Mouse (Mus musculus): ENCODE data around the gene Kif26b. TPM values are rescaled to one million over a fixed set of nuclear protein-coding genes. Genes with fewer than 3 reads are reported as not detected.

Gene Kif26b
- polyA plus RNA-seq, 1 experiment from 2014 or later: 5.1 TPM

DNA sequence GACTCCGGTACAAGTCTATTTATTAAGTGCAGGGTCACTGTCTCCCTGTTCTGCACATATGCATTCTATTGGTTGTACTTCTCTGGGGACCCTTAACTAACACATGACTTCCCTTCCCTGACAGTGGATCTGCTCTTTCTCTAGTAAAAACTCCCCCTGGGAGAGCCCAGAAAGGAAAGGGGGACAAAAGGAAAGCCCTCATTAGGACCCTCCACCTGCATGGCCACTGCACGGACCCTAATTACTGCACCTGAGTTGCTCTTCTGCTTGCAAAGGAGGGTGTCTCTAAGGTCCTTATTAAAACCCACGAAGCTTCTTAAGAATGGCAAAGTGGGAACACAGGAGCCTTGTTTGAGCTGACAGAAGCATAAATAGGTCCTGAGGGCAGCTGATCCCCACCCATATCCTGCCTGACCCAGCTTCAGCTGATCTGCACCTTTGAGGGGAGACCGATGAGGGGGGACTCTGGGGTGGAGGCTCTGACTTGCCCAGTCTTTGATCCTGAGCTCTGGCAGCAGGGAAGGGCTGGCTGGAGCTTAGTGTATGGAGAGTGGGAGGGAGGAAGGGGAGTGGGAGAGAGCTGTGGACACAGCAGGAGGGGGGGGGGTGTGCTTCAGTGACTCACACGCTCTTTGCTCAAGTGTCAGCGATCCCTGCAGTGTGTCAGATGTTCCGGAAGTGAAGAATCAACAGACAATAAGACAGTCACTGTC is 413.5 kb downstream of the Kif26b start:
- Histone ChIP-seq H3K9me3 (replicated peaks; ENCODE audit: control insufficient read depth, low read length) (no peaks in the 10 kb centered on the region), H3K4me3 (ENCODE audit: low read length) (no peak overlapping the region), H3K27ac (ENCODE audit: low read length) (no peak overlapping the region), H3K27me3 (ENCODE audit: control insufficient read depth, insufficient read depth, low read length) (no peaks in the 10 kb centered on the region), H3K9ac (ENCODE audit: low read length) (0 out of 2 replicates have a peak overlapping the region, but pooled peaks have one; percentile 19), H3K4me1 (ENCODE audit: control insufficient read depth, insufficient read depth, low read length) (peaks cover 5% of the 10 kb centered on the region), H3K36me3 (ENCODE audit: control insufficient read depth, insufficient read depth) (no peaks in the 10 kb centered on the region), H3K4me2 (ENCODE audit: low read depth, low read length) (no peak overlapping the region)
- WGBS: 48% methylated on average over 7 of the region's 7 CpGs
- no peak for ATAC-seq (replicated peaks; ENCODE audit: extremely low read depth, insufficient read depth, low FRiP score)

DNA sequence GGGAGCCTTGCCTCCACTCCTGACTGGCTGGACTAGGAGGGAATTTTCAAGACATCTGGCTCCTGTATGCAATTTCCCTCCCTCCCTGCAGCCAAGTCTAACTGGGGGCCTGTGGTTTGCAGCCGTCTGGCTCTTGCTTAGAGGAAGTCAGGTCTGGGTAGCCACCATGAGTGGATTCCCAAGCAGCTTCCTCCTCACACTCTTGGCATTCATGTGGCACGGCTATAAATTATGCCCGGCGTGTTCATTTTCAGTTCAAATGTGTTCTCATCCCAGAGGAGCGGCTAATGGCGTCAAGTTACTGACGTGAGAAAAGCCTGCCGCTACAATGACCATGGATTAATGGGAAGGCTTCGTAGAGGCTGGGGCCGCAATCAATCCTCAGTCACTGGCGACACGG is 424.0 kb downstream of the Kif26b start:
- Histone ChIP-seq H3K36me3 (ENCODE audit: control insufficient read depth, insufficient read depth) (no peaks in the 10 kb centered on the region), H3K9me3 (replicated peaks; ENCODE audit: control insufficient read depth, low read length) (peaks cover 7% of the 10 kb centered on the region; the same call in 1 of the 2 replicates), H3K27ac (ENCODE audit: low read length) (no peak overlapping the region), H3K27me3 (ENCODE audit: control insufficient read depth, insufficient read depth, low read length) (no peaks in the 10 kb centered on the region), H3K9ac (ENCODE audit: low read length) (no peak overlapping the region), H3K4me2 (ENCODE audit: low read depth, low read length) (no peak overlapping the region), H3K4me3 (ENCODE audit: low read length) (no peak overlapping the region), H3K4me1 (ENCODE audit: control insufficient read depth, insufficient read depth, low read length) (no peaks in the 10 kb centered on the region)
- no peak for ATAC-seq (replicated peaks; ENCODE audit: extremely low read depth, insufficient read depth, low FRiP score)
- 80% methylated on average over 12 of the region's 12 CpGs for WGBS

DNA sequence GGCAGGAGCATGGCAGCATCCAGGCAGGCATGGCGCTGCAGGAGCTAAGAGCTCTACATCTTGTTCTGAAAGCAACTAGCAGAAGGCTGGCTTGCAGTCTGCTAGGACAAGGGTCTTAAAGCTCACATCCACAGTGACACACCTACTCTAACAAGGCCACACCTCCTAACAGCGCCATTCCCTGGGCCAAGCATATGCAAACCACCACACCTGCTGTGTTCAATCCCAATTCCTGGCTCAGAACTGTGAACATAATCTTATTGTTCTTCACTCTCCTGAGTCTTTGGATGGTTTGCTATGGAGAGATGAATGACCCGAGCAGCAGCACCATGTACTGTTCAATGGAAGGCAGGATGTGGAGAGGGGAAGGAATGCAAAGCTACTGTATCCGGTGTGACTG is 429.7 kb downstream of the Kif26b start:
- no peak overlapping the region for H3K4me2 ChIP-seq (ENCODE audit: low read depth, low read length)
- no peaks in the 10 kb centered on the region for H3K9me3 ChIP-seq (replicated peaks; ENCODE audit: control insufficient read depth, low read length)
- no peak overlapping the region for H3K9ac ChIP-seq (ENCODE audit: low read length)
- no peaks in the 10 kb centered on the region for H3K36me3 ChIP-seq (ENCODE audit: control insufficient read depth, insufficient read depth)
- ATAC-seq (replicated peaks; ENCODE audit: extremely low read depth, insufficient read depth, low FRiP score): no peak
- no peak overlapping the region for H3K27ac ChIP-seq (ENCODE audit: low read length)
- H3K4me3 ChIP-seq (ENCODE audit: low read length): no peak overlapping the region
- no peaks in the 10 kb centered on the region for H3K27me3 ChIP-seq (ENCODE audit: control insufficient read depth, insufficient read depth, low read length)
- no peaks in the 10 kb centered on the region for H3K4me1 ChIP-seq (ENCODE audit: control insufficient read depth, insufficient read depth, low read length)
- 85% methylated on average over 4 of the region's 4 CpGs for WGBS

DNA sequence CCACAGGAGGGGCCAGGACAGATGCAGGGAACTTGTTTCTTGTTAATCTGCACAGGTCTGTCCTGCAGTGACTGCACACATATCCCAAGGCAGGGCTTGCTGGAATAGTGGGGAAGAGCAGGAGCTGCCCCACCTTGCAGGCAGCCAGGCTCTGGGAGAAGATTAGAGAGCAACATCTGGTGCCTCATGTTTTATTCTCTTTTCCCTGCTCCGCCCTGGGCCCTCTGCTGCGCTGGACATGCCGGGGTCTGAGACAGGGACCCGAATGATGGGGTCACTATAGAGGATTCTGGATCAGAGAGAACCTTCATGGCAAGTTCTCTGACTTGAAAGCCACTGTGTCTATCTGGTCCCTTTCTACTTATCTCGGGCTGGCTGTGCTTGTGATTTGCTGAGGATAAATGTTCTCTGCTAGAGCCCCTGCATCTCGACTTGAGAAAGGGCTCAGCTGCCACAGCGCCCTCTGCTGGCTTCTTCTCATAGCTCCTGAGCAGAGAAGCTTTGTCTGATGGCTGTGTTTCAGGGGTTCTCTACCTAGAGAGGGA is 431.2 kb downstream of the Kif26b start:
- no peak overlapping the region for H3K27ac ChIP-seq (ENCODE audit: low read length)
- 46% methylated on average over 7 of the region's 7 CpGs for WGBS
- no peaks in the 10 kb centered on the region for H3K27me3 ChIP-seq (ENCODE audit: control insufficient read depth, insufficient read depth, low read length)
- H3K4me3 ChIP-seq (ENCODE audit: low read length): no peak overlapping the region
- H3K36me3 ChIP-seq (ENCODE audit: control insufficient read depth, insufficient read depth): no peaks in the 10 kb centered on the region
- no peaks in the 10 kb centered on the region for H3K4me1 ChIP-seq (ENCODE audit: control insufficient read depth, insufficient read depth, low read length)
- no peak overlapping the region for H3K9ac ChIP-seq (ENCODE audit: low read length)
- ATAC-seq (replicated peaks; ENCODE audit: extremely low read depth, insufficient read depth, low FRiP score): no peak
- no peak overlapping the region for H3K4me2 ChIP-seq (ENCODE audit: low read depth, low read length)
- no peaks in the 10 kb centered on the region for H3K9me3 ChIP-seq (replicated peaks; ENCODE audit: control insufficient read depth, low read length)

DNA sequence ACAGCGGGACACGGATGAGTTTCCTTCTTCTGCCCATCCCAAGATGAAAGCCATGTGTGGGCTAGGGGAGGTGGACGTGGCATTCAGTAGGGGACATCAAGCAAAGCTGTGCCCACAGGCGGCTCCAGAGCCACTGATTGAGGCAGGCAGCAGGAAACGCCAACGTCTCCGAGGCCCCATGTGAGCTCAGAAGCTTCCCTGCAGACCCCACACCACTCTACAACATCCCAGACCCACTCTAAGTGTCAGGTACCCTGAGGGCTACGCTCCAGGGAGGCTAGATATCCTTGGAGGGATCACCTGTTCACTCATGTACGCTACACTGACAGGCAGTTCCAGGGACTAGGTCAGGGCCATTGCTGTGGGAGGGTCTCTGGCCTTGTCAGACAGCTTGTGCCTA is 432.7 kb downstream of the Kif26b start:
- no peak overlapping the region for H3K4me3 ChIP-seq (ENCODE audit: low read length)
- no peak overlapping the region for H3K9ac ChIP-seq (ENCODE audit: low read length)
- no peaks in the 10 kb centered on the region for H3K4me1 ChIP-seq (ENCODE audit: control insufficient read depth, insufficient read depth, low read length)
- no peak for ATAC-seq (replicated peaks; ENCODE audit: extremely low read depth, insufficient read depth, low FRiP score)
- no peaks in the 10 kb centered on the region for H3K27me3 ChIP-seq (ENCODE audit: control insufficient read depth, insufficient read depth, low read length)
- no peak overlapping the region for H3K4me2 ChIP-seq (ENCODE audit: low read depth, low read length)
- H3K9me3 ChIP-seq (replicated peaks; ENCODE audit: control insufficient read depth, low read length): no peaks in the 10 kb centered on the region
- WGBS: 83% methylated on average over 9 of the region's 9 CpGs
- no peak overlapping the region for H3K27ac ChIP-seq (ENCODE audit: low read length)
- H3K36me3 ChIP-seq (ENCODE audit: control insufficient read depth, insufficient read depth): no peaks in the 10 kb centered on the region

DNA sequence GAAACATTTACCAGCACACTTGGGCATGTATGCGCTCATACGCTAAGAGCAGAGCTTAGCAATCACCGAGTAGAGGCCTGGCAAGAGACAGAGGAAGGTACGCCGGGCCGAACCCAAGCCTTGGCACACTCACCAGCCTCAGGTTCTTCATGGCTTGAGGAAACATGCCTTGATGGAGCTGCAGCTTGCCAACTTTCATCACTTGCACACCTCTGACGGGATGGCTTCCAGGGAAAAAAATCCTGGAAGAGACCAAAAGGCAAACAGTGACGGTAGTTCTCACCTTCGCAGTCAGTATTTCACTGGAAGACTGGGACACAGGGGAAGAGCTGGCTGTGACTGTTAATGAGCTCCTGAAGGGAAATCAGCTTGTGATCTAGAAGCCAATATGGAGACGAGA is 443.1 kb downstream of the Kif26b start:
- H3K4me1 ChIP-seq (ENCODE audit: control insufficient read depth, insufficient read depth, low read length): no peaks in the 10 kb centered on the region
- H3K4me2 ChIP-seq (ENCODE audit: low read depth, low read length): no peak overlapping the region
- no peaks in the 10 kb centered on the region for H3K27me3 ChIP-seq (ENCODE audit: control insufficient read depth, insufficient read depth, low read length)
- 85% methylated on average over 10 of the region's 10 CpGs for WGBS
- ATAC-seq (replicated peaks; ENCODE audit: extremely low read depth, insufficient read depth, low FRiP score): no peak
- no peak overlapping the region for H3K9ac ChIP-seq (ENCODE audit: low read length)
- H3K4me3 ChIP-seq (ENCODE audit: low read length): no peak overlapping the region
- no peaks in the 10 kb centered on the region for H3K36me3 ChIP-seq (ENCODE audit: control insufficient read depth, insufficient read depth)
- no peaks in the 10 kb centered on the region for H3K9me3 ChIP-seq (replicated peaks; ENCODE audit: control insufficient read depth, low read length)
- no peak overlapping the region for H3K27ac ChIP-seq (ENCODE audit: low read length)

DNA sequence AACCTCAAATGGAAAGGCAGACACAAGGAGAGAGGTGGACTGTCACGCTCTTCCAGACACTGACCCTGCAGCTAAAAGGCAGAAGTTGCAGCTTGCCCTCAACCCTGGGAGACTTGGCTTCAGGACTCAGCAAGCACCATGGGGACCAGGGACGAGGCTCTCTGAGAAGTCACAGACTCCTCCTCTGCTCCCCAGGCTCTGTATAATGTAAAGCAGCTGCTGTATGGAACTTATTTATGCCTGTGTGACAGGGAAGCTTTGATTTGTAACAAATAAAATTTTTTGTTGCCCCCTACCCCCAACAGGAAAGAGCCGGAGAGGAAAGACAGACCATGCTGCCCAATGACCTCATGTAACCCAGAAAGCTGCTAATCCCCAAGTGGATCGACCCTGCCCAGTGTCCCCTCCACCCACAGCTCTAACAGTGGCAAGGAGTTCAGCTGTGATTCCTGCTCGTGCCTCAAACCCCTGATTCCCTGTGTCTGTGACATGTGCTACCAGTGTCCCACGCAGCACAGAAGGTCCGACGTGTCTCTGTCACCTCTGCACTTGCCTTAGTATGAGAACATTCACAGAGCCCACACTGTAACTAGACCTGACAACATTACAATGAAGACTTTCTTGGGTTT is 449.8 kb downstream of the Kif26b start:
- no peak for ATAC-seq (replicated peaks; ENCODE audit: extremely low read depth, insufficient read depth, low FRiP score)
- Histone ChIP-seq H3K4me1 (ENCODE audit: control insufficient read depth, insufficient read depth, low read length) (0 out of 2 replicates have a peak, but pooled peaks cover 3% of the 10 kb centered on the region), H3K36me3 (ENCODE audit: control insufficient read depth, insufficient read depth) (no peaks in the 10 kb centered on the region), H3K4me3 (ENCODE audit: low read length) (no peak overlapping the region), H3K27me3 (ENCODE audit: control insufficient read depth, insufficient read depth, low read length) (no peaks in the 10 kb centered on the region), H3K4me2 (ENCODE audit: low read depth, low read length) (no peak overlapping the region), H3K9ac (ENCODE audit: low read length) (no peak overlapping the region), H3K9me3 (replicated peaks; ENCODE audit: control insufficient read depth, low read length) (no peaks in the 10 kb centered on the region), H3K27ac (ENCODE audit: low read length) (no peak overlapping the region)
- 67% methylated on average over 8 of the region's 8 CpGs for WGBS

DNA sequence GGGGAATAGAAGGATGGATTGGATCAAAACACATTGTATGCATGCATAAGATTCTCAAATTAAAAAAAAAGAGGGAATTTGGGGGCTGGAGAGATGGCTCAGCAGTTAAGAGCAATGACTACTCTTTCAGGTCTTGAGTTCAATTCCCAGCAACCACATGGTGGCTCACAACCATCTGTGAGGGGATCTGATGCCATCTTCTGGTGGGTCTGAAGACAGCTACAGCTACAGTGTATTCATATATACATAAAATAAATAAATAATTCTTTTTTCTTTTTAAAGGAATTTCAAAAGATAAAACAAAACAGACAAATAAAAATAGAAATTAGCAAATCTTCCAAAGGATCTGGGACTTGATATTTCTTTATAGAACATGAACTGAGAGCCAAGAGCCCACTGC is 451.3 kb downstream of the Kif26b start:
- Histone ChIP-seq H3K9ac (ENCODE audit: low read length) (no peak overlapping the region), H3K27ac (ENCODE audit: low read length) (no peak overlapping the region), H3K27me3 (ENCODE audit: control insufficient read depth, insufficient read depth, low read length) (no peaks in the 10 kb centered on the region), H3K36me3 (ENCODE audit: control insufficient read depth, insufficient read depth) (no peaks in the 10 kb centered on the region), H3K4me1 (ENCODE audit: control insufficient read depth, insufficient read depth, low read length) (0 out of 2 replicates have a peak, but pooled peaks cover 3% of the 10 kb centered on the region), H3K4me2 (ENCODE audit: low read depth, low read length) (no peak overlapping the region), H3K4me3 (ENCODE audit: low read length) (no peak overlapping the region), H3K9me3 (replicated peaks; ENCODE audit: control insufficient read depth, low read length) (no peaks in the 10 kb centered on the region)
- no peak for ATAC-seq (replicated peaks; ENCODE audit: extremely low read depth, insufficient read depth, low FRiP score)

DNA sequence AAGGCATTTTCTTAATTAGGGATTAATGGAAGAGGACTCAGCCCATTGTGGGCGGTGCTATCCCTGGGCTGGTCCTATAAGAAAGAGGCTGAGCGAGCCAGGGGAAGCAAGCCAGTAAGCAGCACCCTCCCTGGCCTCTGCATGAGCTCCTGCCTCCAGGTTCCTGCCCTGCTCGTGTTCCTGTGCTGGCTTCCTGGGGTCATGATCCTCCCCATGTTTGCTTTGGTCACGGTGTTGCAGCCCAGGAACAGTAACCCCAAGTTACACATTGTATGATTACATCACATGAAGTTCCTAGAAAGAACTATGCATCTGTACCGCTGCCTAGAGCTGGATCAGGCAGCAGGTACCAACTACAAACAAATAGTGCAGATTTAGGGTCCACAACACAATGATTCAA is 452.7 kb downstream of the Kif26b start:
- Histone ChIP-seq H3K27me3 (ENCODE audit: control insufficient read depth, insufficient read depth, low read length) (no peaks in the 10 kb centered on the region), H3K4me3 (ENCODE audit: low read length) (no peak overlapping the region), H3K9ac (ENCODE audit: low read length) (no peak overlapping the region), H3K4me2 (ENCODE audit: low read depth, low read length) (no peak overlapping the region), H3K9me3 (replicated peaks; ENCODE audit: control insufficient read depth, low read length) (no peaks in the 10 kb centered on the region), H3K4me1 (ENCODE audit: control insufficient read depth, insufficient read depth, low read length) (0 out of 2 replicates have a peak, but pooled peaks cover 3% of the 10 kb centered on the region), H3K27ac (ENCODE audit: low read length) (no peak overlapping the region), H3K36me3 (ENCODE audit: control insufficient read depth, insufficient read depth) (no peaks in the 10 kb centered on the region)
- 70% methylated on average over 5 of the region's 5 CpGs for WGBS
- no peak for ATAC-seq (replicated peaks; ENCODE audit: extremely low read depth, insufficient read depth, low FRiP score)

Measured in heart, embryonic 16.5 days (tissue).